Mouse (Mus musculus): ENCODE measurements around the gene Mrps18a. TPM values are rescaled to one million over a fixed set of nuclear protein-coding genes. Genes with fewer than 3 reads are reported as not detected.

The Mrps18a gene
- total and polyA plus RNA-seq, 3 experiments, result 99.4 to 140 (median 128) TPM

DNA sequence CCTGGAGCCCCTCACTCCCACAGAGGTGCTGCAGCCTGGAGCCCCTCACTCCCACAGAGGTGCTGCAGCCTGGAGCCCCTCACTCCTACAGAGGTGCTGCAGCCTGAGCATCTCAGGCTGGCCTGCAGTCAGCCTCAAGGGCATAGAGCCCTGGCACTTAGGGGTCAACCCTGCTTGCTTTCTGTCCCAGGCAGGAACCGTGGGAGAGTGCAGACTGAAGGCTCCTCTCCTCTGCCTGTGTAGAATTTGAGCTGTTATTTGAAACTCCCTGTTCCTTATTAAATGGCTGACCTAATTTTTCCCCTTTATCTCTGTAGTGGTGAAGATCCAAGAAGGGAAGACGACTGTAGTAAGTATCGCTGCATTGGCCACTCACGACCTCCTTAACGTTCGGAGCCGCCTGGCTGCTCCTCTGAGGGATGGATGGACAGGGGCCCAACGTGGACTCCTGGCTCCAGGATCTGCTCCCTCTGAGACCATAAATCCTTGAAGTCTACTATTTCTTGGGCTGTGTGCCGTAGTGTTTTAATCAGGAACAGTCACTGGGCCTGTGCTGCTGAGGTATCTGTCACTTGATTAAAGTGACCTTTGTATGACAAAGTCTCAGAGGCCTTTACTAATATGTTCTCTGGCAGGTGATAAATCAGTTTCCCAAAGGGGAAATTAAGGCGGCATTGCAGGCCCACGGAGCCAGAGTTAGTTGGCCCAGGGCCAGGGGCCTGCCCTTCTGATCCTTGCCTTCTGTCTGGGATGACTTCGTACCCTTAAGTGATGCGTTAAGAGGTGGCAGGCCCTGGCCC lies 7.0 kb downstream of the Mrps18a start:
- Histone ChIP-seq H3K36me3 (ENCODE audit: control insufficient read depth, insufficient read depth, low read length) (no peaks in the 10 kb centered on the region; the same call in 1 of the 2 replicates), H3K27me3 (ENCODE audit: control insufficient read depth, insufficient read depth, low read length) (no peaks in the 10 kb centered on the region), H3K27ac (peak overlapping the region; percentile 36), H3K4me3 (no peak overlapping the region), H3K9ac (ENCODE audit: low read depth, low read length) (0 out of 2 replicates have a peak overlapping the region, but pooled peaks have one; percentile 15), H3K79me2 (replicated peaks; ENCODE audit: control insufficient read depth, insufficient read depth, low read length) (no peaks in the 10 kb centered on the region), H3K4me1 (ENCODE audit: control insufficient read depth, insufficient read depth, low read length) (peaks cover 5% of the 10 kb centered on the region)
- peak; percentile 33 to 55 for DNase-seq
- intact Hi-C loops (cut with DNase I), result no loop called here
- 61% methylated on average over 13 of the region's 13 CpGs for WGBS
- TF ChIP-seq CTCF (IDR thresholded peaks at IDR 0.05), result no peak
- no peak for TF ChIP-seq EP300 (IDR thresholded peaks at IDR 0.05; ENCODE audit: insufficient read depth, low read depth, low read length)
- no peak for TF ChIP-seq POLR2A (IDR thresholded peaks at IDR 0.05; ENCODE audit: insufficient read depth, low read depth, low read length)

- intact Hi-C loops (cut with DNase I), result no loop called here
- DNase-seq, result no peak
- peak overlapping the region; percentile 36 for H3K27ac ChIP-seq
- H3K27me3 ChIP-seq (ENCODE audit: control insufficient read depth, insufficient read depth, low read length), result no peaks in the 10 kb centered on the region
- H3K4me3 ChIP-seq, result no peak overlapping the region
- no peak overlapping the region for H3K9ac ChIP-seq (ENCODE audit: low read depth, low read length)
- H3K79me2 ChIP-seq (replicated peaks; ENCODE audit: control insufficient read depth, insufficient read depth, low read length), result no peaks in the 10 kb centered on the region
- H3K4me1 ChIP-seq (ENCODE audit: control insufficient read depth, insufficient read depth, low read length), result peaks cover 5% of the 10 kb centered on the region
- 61% methylated on average over 4 of the region's 4 CpGs for WGBS
- no peaks in the 10 kb centered on the region; the same call in 1 of the 2 replicates for H3K36me3 ChIP-seq (ENCODE audit: control insufficient read depth, insufficient read depth, low read length)
- TF ChIP-seq POLR2A (IDR thresholded peaks at IDR 0.05; ENCODE audit: insufficient read depth, low read depth, low read length) (no peak), EP300 (IDR thresholded peaks at IDR 0.05; ENCODE audit: insufficient read depth, low read depth, low read length) (no peak), CTCF (IDR thresholded peaks at IDR 0.05) (no peak)
These were observed 7.7 kb downstream of the Mrps18a start for GRCm38 (mm10) chr17:46118423-46118850.

GRCm38 (mm10) chr17:46119641-46120040 lies 8.9 kb downstream of the Mrps18a start:
- Histone ChIP-seq H3K4me1 (ENCODE audit: control insufficient read depth, insufficient read depth, low read length) (peaks cover 7% of the 10 kb centered on the region), H3K79me2 (replicated peaks; ENCODE audit: control insufficient read depth, insufficient read depth, low read length) (no peaks in the 10 kb centered on the region), H3K27ac (peak overlapping the region; percentile 47), H3K36me3 (ENCODE audit: control insufficient read depth, insufficient read depth, low read length) (no peaks in the 10 kb centered on the region; the same call in 1 of the 2 replicates), H3K27me3 (ENCODE audit: control insufficient read depth, insufficient read depth, low read length) (no peaks in the 10 kb centered on the region), H3K9ac (ENCODE audit: low read depth, low read length) (no peak overlapping the region), H3K4me3 (no peak overlapping the region)
- 63% methylated on average over 10 of the region's 10 CpGs for WGBS
- DNase-seq, result no peak
- TF ChIP-seq CTCF (IDR thresholded peaks at IDR 0.05), result no peak
- no peak for TF ChIP-seq POLR2A (IDR thresholded peaks at IDR 0.05; ENCODE audit: insufficient read depth, low read depth, low read length)
- TF ChIP-seq EP300 (IDR thresholded peaks at IDR 0.05; ENCODE audit: insufficient read depth, low read depth, low read length), result no peak
- intact Hi-C loops (cut with DNase I), result loop anchor here (5.0 kb wide), 1 partner anchor 307 kb away; no protein-coding TSS in a partner anchor

GRCm38 (mm10) chr17:46122791-46123190 lies 12.0 kb downstream of the Mrps18a start:
- no peaks in the 10 kb centered on the region; the same call in 1 of the 2 replicates for H3K36me3 ChIP-seq (ENCODE audit: control insufficient read depth, insufficient read depth, low read length)

GRCm38 (mm10) chr17:46123285-46123684 lies 12.5 kb downstream of the Mrps18a start:
- Histone ChIP-seq H3K79me2 (replicated peaks; ENCODE audit: control insufficient read depth, insufficient read depth, low read length) (no peaks in the 10 kb centered on the region), H3K9ac (ENCODE audit: low read depth, low read length) (no peak overlapping the region), H3K27ac (peak overlapping the region; percentile 89), H3K4me1 (ENCODE audit: control insufficient read depth, insufficient read depth, low read length) (peaks cover 4% of the 10 kb centered on the region), H3K27me3 (ENCODE audit: control insufficient read depth, insufficient read depth, low read length) (no peaks in the 10 kb centered on the region), H3K4me3 (no peak overlapping the region), H3K36me3 (ENCODE audit: control insufficient read depth, insufficient read depth, low read length) (no peaks in the 10 kb centered on the region; the same call in 1 of the 2 replicates)
- intact Hi-C loops (cut with DNase I), result loop anchor here (5.0 kb wide), 1 partner anchor 311 kb away; no protein-coding TSS in a partner anchor
- TF ChIP-seq POLR2A (IDR thresholded peaks at IDR 0.05; ENCODE audit: insufficient read depth, low read depth, low read length), result no peak
- TF ChIP-seq CTCF (IDR thresholded peaks at IDR 0.05), result no peak
- no peak for TF ChIP-seq EP300 (IDR thresholded peaks at IDR 0.05; ENCODE audit: insufficient read depth, low read depth, low read length)
- 86% methylated on average over 4 of the region's 4 CpGs for WGBS
- peak in 1 of 2 experiments; percentile 24 for DNase-seq

More at GRCm38 (mm10) chr17:46122791-46123190, 12.0 kb downstream of the Mrps18a start:
- H3K27me3 ChIP-seq (ENCODE audit: control insufficient read depth, insufficient read depth, low read length), result no peaks in the 10 kb centered on the region
- TF ChIP-seq POLR2A (IDR thresholded peaks at IDR 0.05; ENCODE audit: insufficient read depth, low read depth, low read length) (no peak), EP300 (IDR thresholded peaks at IDR 0.05; ENCODE audit: insufficient read depth, low read depth, low read length) (no peak), CTCF (IDR thresholded peaks at IDR 0.05) (no peak)
- H3K4me1 ChIP-seq (ENCODE audit: control insufficient read depth, insufficient read depth, low read length), result peaks cover 5% of the 10 kb centered on the region
- peak overlapping the region; percentile 89 for H3K27ac ChIP-seq
- H3K79me2 ChIP-seq (replicated peaks; ENCODE audit: control insufficient read depth, insufficient read depth, low read length), result no peaks in the 10 kb centered on the region
- 88% methylated on average over 4 of the region's 4 CpGs for WGBS
- H3K9ac ChIP-seq (ENCODE audit: low read depth, low read length), result no peak overlapping the region
- no peak overlapping the region for H3K4me3 ChIP-seq
- intact Hi-C loops (cut with DNase I), result loop anchor here (5.0 kb wide), 1 partner anchor 310 kb away; no protein-coding TSS in a partner anchor
- DNase-seq, result peak in 1 of 2 experiments; percentile 21
